15 mouse cellular contexts compared by ENCODE assay signal in the genomic region with DNA sequence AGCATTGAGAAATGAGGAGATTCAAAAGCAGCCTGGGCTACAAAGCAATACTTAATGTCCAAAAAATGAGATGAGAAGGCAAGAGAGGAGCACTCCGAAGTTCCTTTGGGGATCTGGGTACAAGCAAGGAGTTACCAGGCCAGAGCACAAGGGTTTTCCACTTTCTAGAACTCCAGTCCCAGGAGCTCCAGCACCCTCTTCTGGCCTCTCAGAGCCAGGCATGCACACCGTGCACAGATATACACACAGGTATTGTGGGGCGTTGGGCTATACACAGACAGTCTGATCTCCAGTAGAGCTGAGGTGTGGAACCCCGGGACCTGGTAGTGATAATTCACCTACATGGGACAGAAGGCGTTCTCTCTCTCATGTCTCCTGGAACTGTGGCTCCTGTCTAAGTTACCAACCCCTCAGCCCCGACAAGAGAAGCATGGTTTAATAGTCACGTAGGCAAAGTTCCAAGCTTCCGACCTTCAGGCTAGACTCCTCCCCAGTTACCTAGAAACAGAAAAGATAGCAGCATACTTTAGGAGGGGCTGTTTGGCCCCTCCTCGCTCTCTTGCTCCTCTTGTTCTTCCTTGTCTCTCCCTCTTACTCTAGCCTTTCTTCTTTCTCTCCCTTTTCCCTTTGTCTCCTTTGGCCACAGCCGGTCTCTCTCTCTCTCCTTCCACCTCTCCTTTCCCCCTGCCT. TPM values are rescaled to one million over a fixed set of nuclear protein-coding genes. Genes with fewer than 3 reads are reported as not detected.
A peak's percentile ranks its signal among the peaks of the same experiment; 100 is the strongest.
DNase-seq lines count a peak whose midpoint lies in the region; ATAC-seq and TF ChIP-seq lines count a peak whose summit lies in the region.
"Had no signal": no experiment of that assay in that cellular context is flagged by ENCODE, and none has a peak within 500 bp of the region (broad histone marks: within the 10 kb centered on the region; RNA-seq: fewer than 3 reads in every experiment).

No protein-coding gene starts in this region.

- no peak overlapping the region for H3K9ac ChIP-seq in forebrain, postnatal 0 days
- no peak overlapping the region for H3K9ac ChIP-seq in forebrain, embryonic 16.5 days (replicated peaks; ENCODE audit: low read depth, low read length)
- H3K9ac ChIP-seq in lung, embryonic 14.5 days = no peak overlapping the region
- H3K9ac ChIP-seq in stomach, embryonic 14.5 days (replicated peaks; ENCODE audit: low read depth, low read length) = no peak overlapping the region
- H3K9ac ChIP-seq: midbrain, embryonic 12.5 days had no signal

- no peak for TF ChIP-seq POLR2A in bone marrow, adult 2 months (IDR thresholded peaks at IDR 0.05; ENCODE audit: borderline replicate concordance, control insufficient read depth, low read depth, low read length)

- H3K4me3 ChIP-seq in forebrain, postnatal 0 days (ENCODE audit: low read depth, low read length) = no peak overlapping the region
- no peak overlapping the region for H3K4me3 ChIP-seq in forebrain, embryonic 16.5 days (replicated peaks; ENCODE audit: low read length)
- no peak overlapping the region for H3K4me3 ChIP-seq in lung, embryonic 14.5 days (ENCODE audit: low read depth, low read length)
- no peak overlapping the region for H3K4me3 ChIP-seq in bone marrow, adult 2 months (replicated peaks; ENCODE audit: control insufficient read depth, low read depth, low read length)
- H3K4me3 ChIP-seq in stomach, embryonic 14.5 days (ENCODE audit: low read depth, low read length) = no peak overlapping the region
- H3K4me3 ChIP-seq: midbrain, embryonic 12.5 days had no signal

- no peaks in the 10 kb centered on the region for H3K4me1 ChIP-seq in forebrain, postnatal 0 days (ENCODE audit: insufficient read depth)
- H3K4me1 ChIP-seq in forebrain, embryonic 16.5 days (replicated peaks; ENCODE audit: control insufficient read depth, insufficient read depth, low read length) = no peaks in the 10 kb centered on the region
- H3K4me1 ChIP-seq in lung, embryonic 14.5 days (ENCODE audit: insufficient read depth) = no peaks in the 10 kb centered on the region
- H3K4me1 ChIP-seq in bone marrow, adult 2 months (ENCODE audit: control insufficient read depth, insufficient read depth, low read length) = no peaks in the 10 kb centered on the region; the same call in 1 of the 2 replicates
- H3K4me1 ChIP-seq in stomach, embryonic 14.5 days (ENCODE audit: control insufficient read depth, insufficient read depth, low read length) = no peaks in the 10 kb centered on the region
- H3K4me1 ChIP-seq: midbrain, embryonic 12.5 days had no signal

- no peaks in the 10 kb centered on the region for H3K9me3 ChIP-seq in forebrain, postnatal 0 days (ENCODE audit: low read length)
- H3K9me3 ChIP-seq in forebrain, embryonic 16.5 days (ENCODE audit: control insufficient read depth, low read length) = no peaks in the 10 kb centered on the region
- H3K9me3 ChIP-seq in lung, embryonic 14.5 days (ENCODE audit: low read depth, low read length) = no peaks in the 10 kb centered on the region
- no peaks in the 10 kb centered on the region for H3K9me3 ChIP-seq in stomach, embryonic 14.5 days (ENCODE audit: control insufficient read depth, low read depth, low read length)
- H3K9me3 ChIP-seq: midbrain, embryonic 12.5 days had no signal

- H3K27ac ChIP-seq in forebrain, postnatal 0 days (ENCODE audit: low read depth, low read length) = no peak overlapping the region
- H3K27ac ChIP-seq in forebrain, embryonic 16.5 days (ENCODE audit: low read length) = no peak overlapping the region
- H3K27ac ChIP-seq in lung, embryonic 14.5 days (ENCODE audit: low read depth) = no peak overlapping the region
- no peak overlapping the region for H3K27ac ChIP-seq in bone marrow, adult 2 months (ENCODE audit: control insufficient read depth, insufficient read depth, low read depth, low read length, poor library complexity)
- H3K27ac ChIP-seq in stomach, embryonic 14.5 days (ENCODE audit: low read length) = no peak overlapping the region
- H3K27ac ChIP-seq: midbrain, embryonic 12.5 days had no signal

- 78% methylated on average over 10 of the region's 10 CpGs for WGBS in forebrain, postnatal 0 days
- 80% methylated on average over 10 of the region's 10 CpGs for WGBS in forebrain, embryonic 16.5 days
- WGBS in lung, embryonic 14.5 days = 70% methylated on average over 10 of the region's 10 CpGs
- 82% methylated on average over 10 of the region's 10 CpGs for WGBS in bone marrow, adult 2 months
- 72% methylated on average over 10 of the region's 10 CpGs for WGBS in stomach, embryonic 14.5 days

- DNase-seq in forebrain, postnatal 0 days = no peak
- peak; percentile 34 for DNase-seq in lung, embryonic 14.5 days
- no peak for DNase-seq in lung, postnatal 25 days (ENCODE audit: low spot score)
- DNase-seq in frontal cortex, postnatal 14 days (ENCODE audit: low spot score in 2 of 2) = no peak
- DNase-seq in cerebellum, postnatal 14 days = no peak
- DNase-seq: gastrocnemius, postnatal 25 days; heart, postnatal 4 days; kidney, postnatal 14 days had no signal

- no peaks in the 10 kb centered on the region for H3K36me3 ChIP-seq in forebrain, postnatal 0 days (ENCODE audit: insufficient read depth)
- H3K36me3 ChIP-seq in forebrain, embryonic 16.5 days (ENCODE audit: control insufficient read depth, insufficient read depth) = no peaks in the 10 kb centered on the region
- no peaks in the 10 kb centered on the region for H3K36me3 ChIP-seq in lung, embryonic 14.5 days (ENCODE audit: insufficient read depth)
- no peaks in the 10 kb centered on the region for H3K36me3 ChIP-seq in stomach, embryonic 14.5 days (ENCODE audit: control insufficient read depth, insufficient read depth, low read length)
- H3K36me3 ChIP-seq: midbrain, embryonic 12.5 days had no signal

- no peak overlapping the region for H3K4me2 ChIP-seq in forebrain, postnatal 0 days (ENCODE audit: low read depth)
- H3K4me2 ChIP-seq in forebrain, embryonic 16.5 days (ENCODE audit: low read length) = no peak overlapping the region
- no peak overlapping the region for H3K4me2 ChIP-seq in lung, embryonic 14.5 days
- H3K4me2 ChIP-seq in stomach, embryonic 14.5 days (replicated peaks; ENCODE audit: low read depth, low read length) = no peak overlapping the region
- H3K4me2 ChIP-seq: midbrain, embryonic 12.5 days had no signal

- no peak for ATAC-seq in forebrain, postnatal 0 days
- ATAC-seq in forebrain, embryonic 16.5 days = no peak
- no peak for ATAC-seq in lung, embryonic 14.5 days (ENCODE audit: insufficient read depth)
- 0 out of 2 replicates have a peak, but pooled peaks have one; percentile 23 for ATAC-seq in stomach, embryonic 14.5 days (ENCODE audit: insufficient number of reproducible peaks, insufficient read depth, low FRiP score, low read depth)

- H3K27me3 ChIP-seq in forebrain, postnatal 0 days (ENCODE audit: insufficient read depth, low read length) = no peaks in the 10 kb centered on the region
- no peaks in the 10 kb centered on the region for H3K27me3 ChIP-seq in forebrain, embryonic 16.5 days (replicated peaks; ENCODE audit: control insufficient read depth, insufficient read depth, low read length)
- no peaks in the 10 kb centered on the region for H3K27me3 ChIP-seq in lung, embryonic 14.5 days (ENCODE audit: insufficient read depth, low read length)
- no peaks in the 10 kb centered on the region for H3K27me3 ChIP-seq in stomach, embryonic 14.5 days (ENCODE audit: control insufficient read depth, insufficient read depth, low read length)

- peak; percentile 37; the same call in 1 of the 2 replicates for TF ChIP-seq CTCF in forebrain, postnatal 0 days (IDR thresholded peaks at IDR 0.05; ENCODE audit: low read depth)
- TF ChIP-seq CTCF in lung, embryonic 14.5 days (IDR thresholded peaks at IDR 0.05; ENCODE audit: low read depth) = peak; percentile 45
- TF ChIP-seq CTCF in bone marrow, adult 2 months (IDR thresholded peaks at IDR 0.05; ENCODE audit: control insufficient read depth, insufficient read depth, low read length) = peak; percentile 21; the same call in 1 of the 2 replicates

RNA-seq across cellular contexts. Expression of a gene that starts 4.2 kb away (rescaled TPM):
- 0.92 TPM in 1 of 2 replicates, not detected in the other for total RNA-seq in forebrain, postnatal 0 days (2014; rRNA removed)
- polyA plus RNA-seq in forebrain, postnatal 0 days (2015; fragmentation: Nextera tagmentation; extraction: Ambion mirVana) = 0.58 and 1.0 TPM in 2 replicates
- 0.39 TPM in 1 of 2 replicates, not detected in the other for polyA plus RNA-seq in forebrain, embryonic 16.5 days (2015; fragmentation: Nextera tagmentation; extraction: Ambion mirVana)
- polyA plus RNA-seq in lung, embryonic 14.5 days (2014; fragmentation: Nextera tagmentation; extraction: Ambion mirVana) = not detected in 2 replicates
- 2.0 TPM in 1 of 2 replicates, not detected in the other for polyA plus RNA-seq in bone marrow, adult 2 months (2011; ENCODE audit: insufficient read depth, insufficient read length, low replicate concordance, missing spikeins)
- polyA plus RNA-seq in stomach, embryonic 14.5 days (2014; fragmentation: Nextera tagmentation; extraction: Ambion mirVana) = not detected in 2 replicates
- total RNA-seq: heart, postnatal 4 days; left cerebral cortex, adult 8-10 months had no signal
- polyA plus RNA-seq: liver, embryonic 16.5 days; neural tube, embryonic 14.5 days had no signal

RNA-seq across cellular contexts. Expression of a gene that starts 7.5 kb away (rescaled TPM):
- 0.31 and 0.48 TPM in 2 replicates for total RNA-seq in forebrain, postnatal 0 days (2014; rRNA removed)
- not detected in 2 replicates for polyA plus RNA-seq in forebrain, postnatal 0 days (2015; fragmentation: Nextera tagmentation; extraction: Ambion mirVana)
- polyA plus RNA-seq in forebrain, embryonic 16.5 days (2015; fragmentation: Nextera tagmentation; extraction: Ambion mirVana) = not detected in 2 replicates
- not detected in 2 replicates for polyA plus RNA-seq in lung, embryonic 14.5 days (2014; fragmentation: Nextera tagmentation; extraction: Ambion mirVana)
- not detected in 2 replicates for polyA plus RNA-seq in bone marrow, adult 2 months (2011; ENCODE audit: insufficient read depth, insufficient read length, low replicate concordance, missing spikeins)
- not detected in 2 replicates for polyA plus RNA-seq in stomach, embryonic 14.5 days (2014; fragmentation: Nextera tagmentation; extraction: Ambion mirVana)
- total RNA-seq: gastrocnemius, postnatal 25 days; heart, postnatal 4 days had no signal
- polyA plus RNA-seq: liver, embryonic 16.5 days; midbrain, embryonic 12.5 days; neural tube, embryonic 14.5 days had no signal

RNA-seq across cellular contexts. Expression of a gene that starts 15.7 kb away (rescaled TPM):
- total RNA-seq in forebrain, postnatal 0 days (2014; rRNA removed) = 0.10 TPM in 1 of 2 replicates, not detected in the other
- 0.08 and 0.18 TPM in 2 replicates for polyA plus RNA-seq in forebrain, postnatal 0 days (2015; fragmentation: Nextera tagmentation; extraction: Ambion mirVana)
- 0.15 and 0.17 TPM in 2 replicates for polyA plus RNA-seq in forebrain, embryonic 16.5 days (2015; fragmentation: Nextera tagmentation; extraction: Ambion mirVana)
- 0.81 and 1.1 TPM in 2 replicates for polyA plus RNA-seq in lung, embryonic 14.5 days (2014; fragmentation: Nextera tagmentation; extraction: Ambion mirVana)
- 8.6 and 28.3 TPM in 2 replicates for polyA plus RNA-seq in bone marrow, adult 2 months (2011; ENCODE audit: insufficient read depth, insufficient read length, low replicate concordance, missing spikeins)
- polyA plus RNA-seq in stomach, embryonic 14.5 days (2014; fragmentation: Nextera tagmentation; extraction: Ambion mirVana) = 0.21 and 0.22 TPM in 2 replicates
- total RNA-seq: gastrocnemius, postnatal 25 days; left cerebral cortex, adult 8-10 months had no signal

RNA-seq across cellular contexts. Expression of a gene that starts 23.8 kb away (rescaled TPM):
- 63.2 and 76.4 TPM in 2 replicates for total RNA-seq in forebrain, postnatal 0 days (2014; rRNA removed)
- polyA plus RNA-seq in forebrain, postnatal 0 days (2015; fragmentation: Nextera tagmentation; extraction: Ambion mirVana) = 102 and 109 TPM in 2 replicates
- 133 and 135 TPM in 2 replicates for polyA plus RNA-seq in forebrain, embryonic 16.5 days (2015; fragmentation: Nextera tagmentation; extraction: Ambion mirVana)
- polyA plus RNA-seq in lung, embryonic 14.5 days (2014; fragmentation: Nextera tagmentation; extraction: Ambion mirVana) = 97.0 and 98.8 TPM in 2 replicates
- polyA plus RNA-seq in bone marrow, adult 2 months (2011; ENCODE audit: insufficient read depth, insufficient read length, low replicate concordance, missing spikeins) = 125 and 265 TPM in 2 replicates
- 118 and 120 TPM in 2 replicates for polyA plus RNA-seq in stomach, embryonic 14.5 days (2014; fragmentation: Nextera tagmentation; extraction: Ambion mirVana)

RNA-seq across cellular contexts. Expression of a gene that starts 24.1 kb away (rescaled TPM):
- total RNA-seq in forebrain, postnatal 0 days (2014; rRNA removed) = 133 and 134 TPM in 2 replicates
- polyA plus RNA-seq in forebrain, postnatal 0 days (2015; fragmentation: Nextera tagmentation; extraction: Ambion mirVana) = 151 and 160 TPM in 2 replicates
- polyA plus RNA-seq in forebrain, embryonic 16.5 days (2015; fragmentation: Nextera tagmentation; extraction: Ambion mirVana) = 159 and 174 TPM in 2 replicates
- polyA plus RNA-seq in lung, embryonic 14.5 days (2014; fragmentation: Nextera tagmentation; extraction: Ambion mirVana) = 128 and 133 TPM in 2 replicates
- 28.7 and 49.2 TPM in 2 replicates for polyA plus RNA-seq in bone marrow, adult 2 months (2011; ENCODE audit: insufficient read depth, insufficient read length, low replicate concordance, missing spikeins)
- 151 and 157 TPM in 2 replicates for polyA plus RNA-seq in stomach, embryonic 14.5 days (2014; fragmentation: Nextera tagmentation; extraction: Ambion mirVana)
